Mouse (Mus musculus) G1E (cell line): ENCODE measurements at regions not wholly inside any gene's neighbourhood (a gene's known extent, or its start where the extent isn't known, plus 50 kb on each side); places are given as distances from the start of the nearest gene placed in this dataset.

ENCODE experiments used
- CTCF ChIP-seq: IDR thresholded peaks from 2 replicates; pipeline ENCODE4 v1.5.1; 2012; ENCODE audit warnings: low read depth, low read length, inconsistent platforms, mixed read lengths
- GATA1 ChIP-seq: IDR thresholded peaks from 2 replicates; pipeline ENCODE4 v1.6.1; 2012; ENCODE audit warnings: borderline replicate concordance, low read length, inconsistent platforms, mixed read lengths
- TAL1 ChIP-seq: conservative IDR thresholded peaks from 2 replicates; pipeline ENCODE4 v1.6.1; 2012; ENCODE audit warnings: low read depth, low read length, inconsistent platforms, mixed read lengths

GRCm38 (mm10) chr1:154150167-154150851, 50.7 kb upstream of the Zfp648 start:
- no peak for TF ChIP-seq CTCF
- no peak for TF ChIP-seq TAL1
- TF ChIP-seq GATA1 = no peak
